Mouse (Mus musculus) bone marrow macrophage, adult 2 months (primary cell): ENCODE results near the gene Nrxn1. TPM values are rescaled to one million over a fixed set of nuclear protein-coding genes. Genes with fewer than 3 reads are reported as not detected.
"Not testable (repeated sequence)": the region's sequence is repeated elsewhere in the genome, so short reads cannot be mapped to it uniquely, and the experiment has no call there.

Experiments
- H3K27ac ChIP-seq: 2 replicates; pipeline ENCODE4 v1.5.1; 2012; ENCODE audit warnings: low read depth, low read length; ENCODE audit not compliant: insufficient read depth
- H3K4me1 ChIP-seq: 2 replicates; pipeline ENCODE4 v1.6.1; 2012; ENCODE audit warnings: low read length; ENCODE audit not compliant: control insufficient read depth, insufficient read depth
- H3K4me3 ChIP-seq: 2 replicates; pipeline ENCODE4 v1.5.1; 2012; ENCODE audit warnings: mild to moderate bottlenecking, low read length, moderate library complexity; ENCODE audit not compliant: insufficient read depth
- CTCF ChIP-seq: IDR thresholded peaks from 2 replicates; pipeline ENCODE4 v1.5.1; 2012; ENCODE audit warnings: low read depth, mild to moderate bottlenecking, low read length, moderate library complexity
- POLR2A ChIP-seq: IDR thresholded peaks from 2 replicates; pipeline ENCODE4 v1.6.1; 2012; ENCODE audit warnings: mild to moderate bottlenecking, low read depth, low read length, borderline replicate concordance
- polyA plus RNA-seq: library from polyadenylated mRNA; stranded (reverse); fragments of >200 nt; gene quantifications from 2 replicates; pipeline ENCODE4 v1.2.4, GENCODE M21; 2012; ENCODE audit not compliant: missing spikeins, insufficient read depth, insufficient read length

Gene Nrxn1
- polyA plus RNA-seq, 1 experiment: not detected

GRCm38 (mm10) chr17:90247071-90247849 lies 845.6 kb downstream of the Nrxn1 start:
- TF ChIP-seq POLR2A: no peak
- TF ChIP-seq CTCF: no peak
- H3K4me1 ChIP-seq: no peaks in the 10 kb centered on the region
- no peak overlapping the region for H3K4me3 ChIP-seq
- no peak overlapping the region for H3K27ac ChIP-seq

- TF ChIP-seq CTCF (no peak), POLR2A (no peak)
Observed at GRCm38 (mm10) chr17:90244339-90244738, 848.5 kb downstream of the Nrxn1 start.

GRCm38 (mm10) chr17:90238964-90239363 lies 853.9 kb downstream of the Nrxn1 start:
- no peak overlapping the region for H3K27ac ChIP-seq
- no peak overlapping the region for H3K4me3 ChIP-seq
- H3K4me1 ChIP-seq: no peaks in the 10 kb centered on the region
- no peak for TF ChIP-seq POLR2A
- no peak for TF ChIP-seq CTCF

More at GRCm38 (mm10) chr17:90244339-90244738, 848.5 kb downstream of the Nrxn1 start:
- Histone ChIP-seq H3K4me1 (no peaks in the 10 kb centered on the region), H3K27ac (no peak overlapping the region), H3K4me3 (no peak overlapping the region)

- no peak overlapping the region for H3K27ac ChIP-seq
- no peak overlapping the region for H3K4me3 ChIP-seq
- TF ChIP-seq POLR2A (no peak), CTCF (no peak)
- no peaks in the 10 kb centered on the region for H3K4me1 ChIP-seq
Observed at GRCm38 (mm10) chr17:90238517-90238916, 854.4 kb downstream of the Nrxn1 start.

- not testable (repeated sequence) for H3K27ac ChIP-seq, H3K4me3 ChIP-seq, H3K4me1 ChIP-seq
Observed at GRCm38 (mm10) chr17:90235674-90236073, 857.2 kb downstream of the Nrxn1 start.

- Histone ChIP-seq H3K4me1 (no peaks in the 10 kb centered on the region), H3K27ac (no peak overlapping the region), H3K4me3 (no peak overlapping the region)
- TF ChIP-seq CTCF: no peak
- TF ChIP-seq POLR2A: no peak
Observed at GRCm38 (mm10) chr17:90234806-90235205, 858.1 kb downstream of the Nrxn1 start.

GRCm38 (mm10) chr17:90208547-90208946 lies 884.3 kb downstream of the Nrxn1 start:
- Histone ChIP-seq H3K27ac (no peak overlapping the region), H3K4me3 (no peak overlapping the region), H3K4me1 (no peaks in the 10 kb centered on the region)
- TF ChIP-seq POLR2A (no peak), CTCF (no peak)

GRCm38 (mm10) chr17:90207617-90208016 lies 885.3 kb downstream of the Nrxn1 start:
- H3K4me3 ChIP-seq: no peak overlapping the region
- H3K27ac ChIP-seq: no peak overlapping the region
- H3K4me1 ChIP-seq: no peaks in the 10 kb centered on the region
- no peak for TF ChIP-seq CTCF
- TF ChIP-seq POLR2A: no peak

GRCm38 (mm10) chr17:90203993-90204392 lies 888.9 kb downstream of the Nrxn1 start:
- H3K27ac ChIP-seq: no peak overlapping the region
- no peaks in the 10 kb centered on the region for H3K4me1 ChIP-seq
- TF ChIP-seq POLR2A (no peak), CTCF (no peak)
- no peak overlapping the region for H3K4me3 ChIP-seq

- Histone ChIP-seq H3K4me3 (no peak overlapping the region), H3K27ac (no peak overlapping the region), H3K4me1 (no peaks in the 10 kb centered on the region)
- TF ChIP-seq CTCF (no peak), POLR2A (no peak)
Observed at GRCm38 (mm10) chr17:90202785-90203184, 890.1 kb downstream of the Nrxn1 start.
